Mouse (Mus musculus) G1E (cell line): ENCODE results near the gene Mvp.

Experiments
- CTCF ChIP-seq: IDR thresholded peaks from 2 replicates; pipeline ENCODE4 v1.5.1; 2012; ENCODE audit warnings: low read depth, low read length, inconsistent platforms, mixed read lengths
- GATA1 ChIP-seq: IDR thresholded peaks from 2 replicates; pipeline ENCODE4 v1.6.1; 2012; ENCODE audit warnings: borderline replicate concordance, low read length, inconsistent platforms, mixed read lengths
- GATA2 ChIP-seq: IDR thresholded peaks from 2 replicates; pipeline ENCODE4 v1.6.1; 2012; ENCODE audit warnings: low read depth, low read length, inconsistent platforms, borderline replicate concordance
- POLR2AphosphoS5 ChIP-seq: IDR thresholded peaks from 2 replicates; pipeline ENCODE4 v1.6.1; 2012; ENCODE audit warnings: low read depth, low read length, inconsistent platforms; ENCODE audit not compliant: insufficient replicate concordance
- TAL1 ChIP-seq: conservative IDR thresholded peaks from 2 replicates; pipeline ENCODE4 v1.6.1; 2012; ENCODE audit warnings: low read depth, low read length, inconsistent platforms, mixed read lengths

- TF ChIP-seq CTCF (no peak), GATA1 (no peak), GATA2 (no peak), POLR2AphosphoS5 (no peak), TAL1 (no peak)
Measured at GRCm38 (mm10) chr7:126975493-126975892, 38.9 kb downstream of the Mvp start.
